Mouse (Mus musculus) lung, postnatal 4 days (tissue): Measurements from ENCODE around the gene Nudt6.

Experiments
- DNase-seq, 2 experiments: peaks; one replicate each; pipeline ENCODE4 v3.0.0; 2021

Nudt6 gene

DNA sequence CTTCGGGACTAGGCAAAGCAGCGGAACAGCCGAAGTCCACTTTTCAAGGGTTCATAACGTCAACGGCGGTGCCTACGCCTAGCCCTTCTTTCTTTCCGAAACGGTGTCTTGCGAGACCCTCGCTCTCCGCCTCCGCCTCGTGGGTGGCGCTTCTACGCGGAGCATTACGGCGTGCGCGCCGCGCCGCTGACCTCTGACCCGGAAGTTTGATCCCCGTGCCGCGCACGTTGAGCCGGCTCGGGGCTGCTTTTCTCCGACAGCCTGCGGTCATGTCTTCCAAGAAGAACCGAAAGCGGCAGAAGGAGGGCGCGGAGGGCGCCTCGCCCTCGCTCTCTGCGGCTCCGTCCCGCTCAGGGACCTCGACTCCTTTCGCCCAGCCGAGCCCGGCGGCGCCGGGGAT is at the start of gene Nudt6:
Gene Nudt6 (minus strand): TSS at position 140 of the 400 bp plus-strand sequence.
- peak; percentile 94 to 95 for DNase-seq

GRCm38 (mm10) chr3:37469353-37469752 is 49.3 kb upstream of the Nudt6 start:
- no peak for DNase-seq

DNA sequence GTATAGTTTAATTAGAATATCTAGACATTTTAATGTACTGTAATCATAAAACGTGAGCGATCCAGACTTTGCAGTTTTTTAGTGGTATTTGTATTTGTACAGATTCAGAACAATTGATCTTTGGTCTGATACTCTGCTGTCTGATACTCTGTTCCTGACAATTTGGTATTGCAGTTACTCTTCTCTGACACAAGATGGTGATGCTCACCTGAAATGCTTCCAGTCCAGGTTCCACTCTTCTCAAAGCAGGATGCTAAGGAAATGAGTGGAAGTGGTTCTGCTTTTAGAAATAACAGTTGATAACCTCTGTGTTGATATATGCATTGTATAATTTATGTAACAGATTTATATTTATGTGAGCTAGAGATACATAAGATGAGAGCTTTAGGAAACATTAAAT is 48.2 kb upstream of the Nudt6 start:
- no peak for DNase-seq

GRCm38 (mm10) chr3:37455992-37456391 is 36.0 kb upstream of the Nudt6 start:
- no peak for DNase-seq

- no peak for DNase-seq
Observed at GRCm38 (mm10) chr3:37443409-37443808, 23.4 kb upstream of the Nudt6 start.

- DNase-seq, result peak in 1 of 2 experiments; percentile 27
Observed at GRCm38 (mm10) chr3:37439770-37440169, 19.8 kb upstream of the Nudt6 start.

GRCm38 (mm10) chr3:37430359-37430758 is 10.3 kb upstream of the Nudt6 start:
- no peak for DNase-seq

GRCm38 (mm10) chr3:37426069-37426468 is 6.1 kb upstream of the Nudt6 start:
- no peak for DNase-seq

DNA sequence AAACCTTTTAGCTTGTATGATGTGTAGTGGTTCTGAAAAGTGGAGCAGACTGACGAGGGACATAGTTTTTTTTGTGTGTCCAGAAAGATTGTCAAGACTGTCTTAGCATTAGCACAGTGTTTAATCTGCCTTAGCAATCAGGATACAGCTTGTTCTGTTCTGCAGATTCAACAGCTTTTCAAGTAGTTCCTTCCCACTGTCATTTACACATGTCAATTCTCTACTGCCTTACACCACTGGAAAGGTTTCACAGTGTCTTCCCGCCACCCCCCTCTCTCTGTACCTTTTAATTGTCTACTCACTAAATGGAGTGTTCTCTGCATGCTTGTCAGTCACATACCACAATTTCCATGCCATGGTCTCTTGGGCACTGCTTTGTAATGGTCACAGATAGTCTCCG is 1.2 kb upstream of the Nudt6 start:
- no peak for DNase-seq

- no peak for DNase-seq
Observed at GRCm38 (mm10) chr3:37420641-37421040, 630 bp upstream of the Nudt6 start.

DNA sequence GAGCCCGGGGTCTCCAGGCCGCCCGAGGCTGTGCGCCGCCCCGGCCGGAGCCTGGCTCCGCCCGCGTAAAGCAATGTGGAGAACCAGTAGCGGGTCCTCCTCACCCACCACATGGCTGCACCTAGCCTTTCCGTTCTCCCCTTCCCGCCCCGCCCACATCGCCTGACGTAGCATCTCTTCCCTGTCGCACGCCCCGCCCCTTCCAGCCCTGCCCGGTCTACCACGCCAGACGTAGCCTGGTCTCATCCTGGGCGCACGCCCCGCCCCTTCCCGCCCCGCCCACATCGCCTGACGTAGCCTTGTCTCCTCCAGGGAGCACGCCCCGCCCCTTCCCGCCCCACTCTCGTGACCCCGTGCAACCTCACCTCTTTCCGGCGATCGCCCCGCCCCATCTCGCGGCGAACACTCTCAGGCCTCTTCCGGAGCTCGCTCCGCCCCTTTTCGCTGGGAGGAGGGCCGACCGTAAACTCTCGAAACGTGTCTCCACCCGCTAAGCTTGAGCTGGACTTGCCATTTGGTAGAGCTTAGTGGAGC is 486 bp downstream of the Nudt6 start, which contains the start of gene Spata5:
Gene Spata5 (plus strand): TSS at position 439 of the 534 bp plus-strand sequence.
- peak; percentile 98 to 99 for DNase-seq

DNA sequence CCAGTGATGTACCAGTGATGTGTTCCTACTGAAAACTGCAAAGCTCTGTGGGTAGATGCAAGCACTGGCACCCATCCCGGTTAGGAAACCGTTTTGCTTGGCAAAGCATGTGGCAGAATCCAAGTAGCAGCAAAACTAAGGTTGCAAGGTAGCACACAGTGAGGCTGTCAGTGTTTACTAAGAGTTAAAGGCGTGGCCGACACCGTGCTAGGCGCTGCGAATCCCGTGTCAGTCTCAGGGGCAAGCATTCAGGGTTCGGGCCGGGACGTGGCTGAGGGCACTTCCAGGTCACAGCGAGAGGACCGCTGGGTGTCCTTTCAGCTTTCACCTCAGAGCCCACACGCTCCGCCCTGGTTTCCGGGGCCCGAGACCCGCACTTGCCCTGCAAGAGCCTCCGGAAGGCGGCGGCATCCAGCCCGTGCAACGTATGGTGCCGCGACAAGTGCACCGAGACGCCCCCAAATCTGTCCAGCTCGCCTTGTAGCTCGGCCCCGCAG is 1.0 kb downstream of the Nudt6 start:
- DNase-seq, result no peak

GRCm38 (mm10) chr3:37418341-37418740 is 1.7 kb downstream of the Nudt6 start:
- DNase-seq, result no peak

GRCm38 (mm10) chr3:37414413-37414960 is 5.5 kb downstream of the Nudt6 start:
- peak; percentile 66 to 83 for DNase-seq

GRCm38 (mm10) chr3:37413446-37413845 is 6.6 kb downstream of the Nudt6 start:
- no peak for DNase-seq

DNA sequence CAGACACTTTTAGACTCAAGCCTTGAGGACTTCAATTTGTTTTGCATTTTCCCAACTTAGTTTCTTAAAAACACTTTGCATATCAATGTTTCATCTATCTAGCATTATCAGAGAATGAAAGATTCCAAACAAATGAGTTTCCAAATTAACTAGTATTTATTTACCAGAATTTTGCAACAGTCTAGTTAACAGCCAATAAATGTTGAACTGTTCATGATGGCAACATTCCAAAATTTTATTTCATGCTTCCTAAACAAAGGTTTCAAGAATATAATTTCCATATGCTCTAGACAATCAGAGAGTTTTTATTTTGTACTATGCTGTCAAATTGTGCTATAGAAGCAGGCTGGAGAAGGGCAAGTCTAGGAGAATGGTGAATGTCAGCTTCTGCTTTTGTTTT is 12.4 kb downstream of the Nudt6 start:
- no peak for DNase-seq

DNA sequence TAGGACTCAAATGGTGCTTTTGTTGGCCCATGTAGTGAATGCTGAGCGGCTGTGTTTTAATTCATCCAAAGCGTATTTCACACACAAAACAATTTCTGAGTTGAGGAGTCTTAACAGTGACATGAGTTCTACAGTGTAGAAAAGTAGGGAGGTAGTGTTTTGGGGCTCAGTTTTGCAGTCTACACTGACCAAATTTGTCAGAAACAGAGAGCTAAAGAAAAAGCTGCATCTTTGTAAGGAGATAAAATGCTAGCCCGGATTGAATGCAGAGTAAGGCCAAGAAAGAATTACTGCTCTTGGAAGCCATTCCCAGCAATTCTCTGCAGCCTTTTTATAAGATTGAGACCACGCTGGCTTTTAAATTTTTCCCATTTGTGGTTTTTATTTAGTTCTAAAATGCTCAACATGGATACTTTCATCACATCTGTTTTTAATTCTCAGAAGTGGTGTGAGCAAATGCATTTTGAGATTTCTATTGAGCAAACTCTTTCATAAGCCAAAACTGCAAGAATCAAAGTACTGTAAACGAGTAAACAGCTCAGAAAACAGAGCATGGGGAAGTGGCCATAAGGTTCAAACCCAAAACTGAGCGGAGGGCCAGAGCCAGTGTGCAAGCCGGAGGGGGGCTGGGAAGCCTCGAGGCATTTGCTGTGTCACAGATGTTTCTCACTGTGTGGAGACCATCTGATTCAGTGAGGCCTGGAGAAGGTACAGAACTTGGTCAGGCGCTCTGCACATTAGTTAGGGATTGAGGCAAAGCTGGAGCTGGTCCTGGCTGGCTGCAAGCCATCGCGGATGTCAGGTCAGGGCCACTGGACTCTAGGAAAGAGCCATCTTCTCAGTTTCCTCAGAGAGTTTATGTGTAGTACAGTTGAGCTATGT is 18.0 kb downstream of the Nudt6 start:
- peak in 1 of 2 experiments; percentile 68 for DNase-seq

- peak; percentile 66 to 88 for DNase-seq
Observed at GRCm38 (mm10) chr3:37398661-37399395, 21.2 kb downstream of the Nudt6 start.

DNA sequence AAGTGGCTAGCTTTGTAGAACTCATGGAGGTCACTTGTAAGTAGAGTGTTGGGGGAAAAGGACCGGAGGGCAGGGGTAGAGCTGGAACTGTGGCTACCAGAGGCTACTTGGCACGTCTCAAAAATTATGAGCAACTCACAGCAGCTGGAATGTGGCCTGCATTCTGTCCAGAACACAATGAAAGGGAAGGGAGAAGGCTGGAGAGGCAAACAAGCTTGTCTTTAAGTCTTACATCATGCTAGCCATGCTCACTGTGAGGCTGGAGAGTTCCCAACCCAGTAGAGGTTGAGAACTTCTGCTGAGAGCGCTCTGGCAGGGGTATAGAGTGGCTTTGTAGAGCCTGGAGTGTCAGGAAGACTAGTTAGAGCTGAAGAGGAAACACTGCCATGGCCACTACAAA is 22.4 kb downstream of the Nudt6 start:
- DNase-seq, result no peak

- no peak for DNase-seq
Observed at GRCm38 (mm10) chr3:37396930-37397608, 22.9 kb downstream of the Nudt6 start.

- DNase-seq, result no peak
Observed at GRCm38 (mm10) chr3:37387310-37387709, 32.7 kb downstream of the Nudt6 start.

- DNase-seq, result no peak
Observed at GRCm38 (mm10) chr3:37383096-37383765, 36.8 kb downstream of the Nudt6 start.
